Mouse (Mus musculus) small intestine, adult 2 months (tissue): ENCODE measurements at regions not wholly inside any gene's neighbourhood (a gene's known extent, or its start where the extent isn't known, plus 50 kb on each side); places are given as distances from the start of the nearest gene placed in this dataset.

Experiments used
- CTCF ChIP-seq: fragments of 200-500 bp; IDR thresholded peaks from 2 replicates; pipeline ENCODE4 v1.5.1; 2012; ENCODE audit warnings: low read depth, mild to moderate bottlenecking, control low read depth, inconsistent platforms, low read length, moderate library complexity, mixed read lengths; ENCODE audit not compliant: insufficient replicate concordance, insufficient read length; ENCODE audit errors: extremely low read depth
- POLR2A ChIP-seq: fragments of 200-500 bp; IDR thresholded peaks from 2 replicates; pipeline ENCODE4 v1.6.1; 2012; ENCODE audit warnings: low read depth, mild to moderate bottlenecking, control low read depth, inconsistent platforms, low read length, moderate library complexity

- no peak for TF ChIP-seq CTCF
- no peak for TF ChIP-seq POLR2A
Observed at GRCm38 (mm10) chr14:105830301-105830700, 66.3 kb downstream of the Spry2 start.
